8 mouse cellular contexts compared by ENCODE assay signal in genomic region chr13:37434841-37435240, GRCm38 (mm10).
DNase-seq lines count a peak whose midpoint lies in the region; ATAC-seq and TF ChIP-seq lines count a peak whose summit lies in the region.

No protein-coding gene starts in this region.

- no peak for TF ChIP-seq CTCF in liver, postnatal 0 days (IDR thresholded peaks at IDR 0.05; ENCODE audit: low read depth)

- WGBS in hindbrain, embryonic 10.5 days: 8% methylated on average over 9 of the region's 9 CpGs
- WGBS in liver, postnatal 0 days (ENCODE audit: insufficient replicate concordance): 23% methylated on average over 9 of the region's 9 CpGs

- ATAC-seq in activated CD4-positive, CD25-positive, alpha-beta regulatory T cell, adult 4 months: peak; percentile 7
- ATAC-seq in liver, postnatal 0 days: no peak

- peak overlapping the region; percentile 74 for H3K4me2 ChIP-seq in liver, postnatal 0 days (ENCODE audit: low read depth, low read length)

- H3K27ac ChIP-seq in hindbrain, embryonic 10.5 days: 0 out of 2 replicates have a peak overlapping the region, but pooled peaks have one; percentile 76
- H3K27ac ChIP-seq in liver, postnatal 0 days (ENCODE audit: low read depth): no peak overlapping the region

- no peak overlapping the region; the same call in 1 of the 2 replicates for H3K9ac ChIP-seq in liver, postnatal 0 days (replicated peaks)

- TF ChIP-seq EP300 in liver, postnatal 0 days (IDR thresholded peaks at IDR 0.05; ENCODE audit: low read depth): no peak

- no peaks in the 10 kb centered on the region for H3K9me3 ChIP-seq in hindbrain, embryonic 10.5 days
- no peaks in the 10 kb centered on the region for H3K9me3 ChIP-seq in liver, postnatal 0 days (ENCODE audit: low read length)

- H3K4me1 ChIP-seq in hindbrain, embryonic 10.5 days (replicated peaks): peaks cover 18% of the 10 kb centered on the region
- peaks cover 4% of the 10 kb centered on the region for H3K4me1 ChIP-seq in liver, postnatal 0 days (ENCODE audit: insufficient read depth)

- peak overlapping the region; percentile 58 for H3K4me3 ChIP-seq in hindbrain, embryonic 10.5 days
- H3K4me3 ChIP-seq in liver, postnatal 0 days (ENCODE audit: low read depth, low read length): peak overlapping the region; percentile 41; the same call in 1 of the 2 replicates

- DNase-seq in heart, adult 18-20 months: peak; percentile 36 to 48
- no peak for DNase-seq in heart, adult 8-10 months (ENCODE audit: low spot score)
- DNase-seq in hindbrain, embryonic 10.5 days (ENCODE audit: low spot score): no peak
- no peak for DNase-seq in liver, postnatal 0 days
- DNase-seq in thymus, postnatal 4 days: no peak
- no peak for DNase-seq in frontal cortex, postnatal 36 days (ENCODE audit: low spot score in 2 of 2)
- DNase-seq in kidney, adult 8-10 months: no peak

- peaks cover 64% of the 10 kb centered on the region for H3K27me3 ChIP-seq in hindbrain, embryonic 10.5 days (ENCODE audit: insufficient read depth, poor library complexity, severe bottlenecking)
- no peaks in the 10 kb centered on the region for H3K27me3 ChIP-seq in liver, postnatal 0 days (ENCODE audit: insufficient read depth, low read length)

- no peaks in the 10 kb centered on the region for H3K36me3 ChIP-seq in hindbrain, embryonic 10.5 days
- no peaks in the 10 kb centered on the region for H3K36me3 ChIP-seq in liver, postnatal 0 days (replicated peaks; ENCODE audit: insufficient read depth, low read length)

Comparison
In these comparisons a context has a peak if more than half of its experiments do, and no peak if none do; other contexts are left out.
1. DNase-seq: peak in heart, adult 18-20 months (2 of 2); none in heart, adult 8-10 months (single experiment), hindbrain, embryonic 10.5 days (single experiment), liver, postnatal 0 days (single experiment), thymus, postnatal 4 days (single experiment), frontal cortex, postnatal 36 days (0 of 2) and kidney, adult 8-10 months (0 of 2).